Mouse (Mus musculus): ENCODE measurements at regions not wholly inside any gene's neighbourhood (a gene's known extent, or its start where the extent isn't known, plus 50 kb on each side); places are given as distances from the start of the nearest gene placed in this dataset.

GRCm38 (mm10) chrX:167152611-167153010 is 56.5 kb downstream of the Tmsb4x start:
- Histone ChIP-seq H3K4me3 (ENCODE audit: insufficient read depth in 1 of 2, low read depth in 2 of 2, low read length in 2 of 2) (no peak overlapping the region), H3K27ac (no peak overlapping the region), H3K9ac (replicated peaks) (no peak overlapping the region), H3K36me3 (replicated peaks; ENCODE audit: control insufficient read depth, insufficient read depth, low read depth) (no peaks in the 10 kb centered on the region), H3K9me3 (ENCODE audit: control insufficient read depth, low read length) (no peaks in the 10 kb centered on the region), H3K4me1 (replicated peaks; ENCODE audit: control insufficient read depth in 2 of 2, insufficient read depth in 2 of 2, low read length in 1 of 2) (no peaks in the 10 kb centered on the region), H3K27me3 (ENCODE audit: control insufficient read depth, insufficient read depth, low read length) (no peaks in the 10 kb centered on the region; the same call in 1 of the 2 replicates), H3K4me2 (ENCODE audit: low read depth) (no peak overlapping the region)
- DNase-seq (ENCODE audit: low read depth in 3 of 3, low spot score in 3 of 3) (no peak), ATAC-seq (ENCODE audit: insufficient read depth) (no peak)
- WGBS (ENCODE audit: insufficient replicate concordance): 56% methylated on average over 4 of the region's 4 CpGs
- TF ChIP-seq CTCF (IDR thresholded peaks at IDR 0.05; ENCODE audit: low read depth): no peak
- no peak for TF ChIP-seq EP300 (IDR thresholded peaks at IDR 0.05; ENCODE audit: low read depth)

- no peak overlapping the region for H3K9ac ChIP-seq (replicated peaks)
- H3K36me3 ChIP-seq (replicated peaks; ENCODE audit: control insufficient read depth, insufficient read depth, low read depth): no peaks in the 10 kb centered on the region
- no peak overlapping the region for H3K4me3 ChIP-seq (ENCODE audit: insufficient read depth in 1 of 2, low read depth in 2 of 2, low read length in 2 of 2)
- no peak for TF ChIP-seq CTCF (IDR thresholded peaks at IDR 0.05; ENCODE audit: low read depth)
- TF ChIP-seq EP300 (IDR thresholded peaks at IDR 0.05; ENCODE audit: low read depth): no peak
- H3K9me3 ChIP-seq (ENCODE audit: control insufficient read depth, low read length): no peaks in the 10 kb centered on the region
- H3K27ac ChIP-seq: no peak overlapping the region
- no peak for ATAC-seq (ENCODE audit: insufficient read depth)
- no peak for DNase-seq (ENCODE audit: low read depth in 3 of 3, low spot score in 3 of 3)
- H3K4me2 ChIP-seq (ENCODE audit: low read depth): no peak overlapping the region
- whole genome bisulfite sequencing (ENCODE audit: insufficient replicate concordance): 52% methylated on average over 3 of the region's 3 CpGs
- no peaks in the 10 kb centered on the region for H3K4me1 ChIP-seq (replicated peaks; ENCODE audit: control insufficient read depth in 2 of 2, insufficient read depth in 2 of 2, low read length in 1 of 2)
- no peaks in the 10 kb centered on the region; the same call in 1 of the 2 replicates for H3K27me3 ChIP-seq (ENCODE audit: control insufficient read depth, insufficient read depth, low read length)
These were observed 57.8 kb downstream of the Tmsb4x start for GRCm38 (mm10) chrX:167151341-167151740.

- no peaks in the 10 kb centered on the region for H3K4me1 ChIP-seq (replicated peaks; ENCODE audit: control insufficient read depth in 2 of 2, insufficient read depth in 2 of 2, low read length in 1 of 2)
- DNase-seq (ENCODE audit: low read depth in 3 of 3, low spot score in 3 of 3) (no peak), ATAC-seq (ENCODE audit: insufficient read depth) (no peak)
- H3K4me3 ChIP-seq (ENCODE audit: insufficient read depth in 1 of 2, low read depth in 2 of 2, low read length in 2 of 2): no peak overlapping the region
- H3K27ac ChIP-seq: no peak overlapping the region
- no peak overlapping the region for H3K9ac ChIP-seq (replicated peaks)
- H3K27me3 ChIP-seq (ENCODE audit: control insufficient read depth, insufficient read depth, low read length): no peaks in the 10 kb centered on the region; the same call in 1 of the 2 replicates
- 58% methylated on average over 4 of the region's 4 CpGs for WGBS (ENCODE audit: insufficient replicate concordance)
- TF ChIP-seq CTCF (IDR thresholded peaks at IDR 0.05; ENCODE audit: low read depth): no peak
- no peak for TF ChIP-seq EP300 (IDR thresholded peaks at IDR 0.05; ENCODE audit: low read depth)
- H3K9me3 ChIP-seq (ENCODE audit: control insufficient read depth, low read length): no peaks in the 10 kb centered on the region
- H3K4me2 ChIP-seq (ENCODE audit: low read depth): no peak overlapping the region
- H3K36me3 ChIP-seq (replicated peaks; ENCODE audit: control insufficient read depth, insufficient read depth, low read depth): no peaks in the 10 kb centered on the region
These were observed 59.7 kb downstream of the Tmsb4x start for GRCm38 (mm10) chrX:167149400-167149799.

GRCm38 (mm10) chrX:167146513-167147360 is 62.4 kb downstream of the Tmsb4x start:
- Histone ChIP-seq H3K36me3 (replicated peaks; ENCODE audit: control insufficient read depth, insufficient read depth, low read depth) (no peaks in the 10 kb centered on the region), H3K27me3 (ENCODE audit: control insufficient read depth, insufficient read depth, low read length) (no peaks in the 10 kb centered on the region; the same call in 1 of the 2 replicates), H3K4me1 (replicated peaks; ENCODE audit: control insufficient read depth in 2 of 2, insufficient read depth in 2 of 2, low read length in 1 of 2) (no peaks in the 10 kb centered on the region), H3K4me3 (ENCODE audit: insufficient read depth in 1 of 2, low read depth in 2 of 2, low read length in 2 of 2) (no peak overlapping the region), H3K4me2 (ENCODE audit: low read depth) (no peak overlapping the region), H3K9ac (replicated peaks) (no peak overlapping the region), H3K27ac (no peak overlapping the region), H3K9me3 (ENCODE audit: control insufficient read depth, low read length) (no peaks in the 10 kb centered on the region)
- ATAC-seq (ENCODE audit: insufficient read depth) (no peak), DNase-seq (ENCODE audit: low read depth in 3 of 3, low spot score in 3 of 3) (no peak)
- 46% methylated on average over 8 of the region's 8 CpGs for WGBS (ENCODE audit: insufficient replicate concordance)
- TF ChIP-seq CTCF (IDR thresholded peaks at IDR 0.05; ENCODE audit: low read depth) (no peak), EP300 (IDR thresholded peaks at IDR 0.05; ENCODE audit: low read depth) (no peak)

GRCm38 (mm10) chrX:167145508-167146182 is 63.5 kb downstream of the Tmsb4x start:
- H3K4me2 ChIP-seq (ENCODE audit: low read depth): no peak overlapping the region
- H3K27ac ChIP-seq: no peak overlapping the region
- TF ChIP-seq EP300 (IDR thresholded peaks at IDR 0.05; ENCODE audit: low read depth) (no peak), CTCF (IDR thresholded peaks at IDR 0.05; ENCODE audit: low read depth) (no peak)
- H3K27me3 ChIP-seq (ENCODE audit: control insufficient read depth, insufficient read depth, low read length): no peaks in the 10 kb centered on the region; the same call in 1 of the 2 replicates
- no peaks in the 10 kb centered on the region for H3K9me3 ChIP-seq (ENCODE audit: control insufficient read depth, low read length)
- no peak overlapping the region for H3K9ac ChIP-seq (replicated peaks)
- no peak overlapping the region for H3K4me3 ChIP-seq (ENCODE audit: insufficient read depth in 1 of 2, low read depth in 2 of 2, low read length in 2 of 2)
- no peaks in the 10 kb centered on the region for H3K4me1 ChIP-seq (replicated peaks; ENCODE audit: control insufficient read depth in 2 of 2, insufficient read depth in 2 of 2, low read length in 1 of 2)
- DNase-seq (ENCODE audit: low read depth in 3 of 3, low spot score in 3 of 3): no peak
- ATAC-seq (ENCODE audit: insufficient read depth): no peak
- no peaks in the 10 kb centered on the region for H3K36me3 ChIP-seq (replicated peaks; ENCODE audit: control insufficient read depth, insufficient read depth, low read depth)
- 38% methylated on average over 11 of the region's 11 CpGs for WGBS (ENCODE audit: insufficient replicate concordance)

Data from liver, embryonic 14.5 days (tissue).